Mouse (Mus musculus) myocyte (in vitro differentiated cells): ENCODE results near the gene Krt15. TPM values are rescaled to one million over a fixed set of nuclear protein-coding genes. Genes with fewer than 3 reads are reported as not detected.

Source experiments
- H3K27me3 ChIP-seq: one replicate; pipeline ENCODE4 v1.6.1; 2011; ENCODE audit not compliant: control insufficient read depth, insufficient read depth, insufficient read length
- H3K36me3 ChIP-seq: one replicate; pipeline ENCODE4 v1.6.1; 2011; ENCODE audit not compliant: control insufficient read depth, insufficient read depth
- H3K4me2 ChIP-seq: one replicate; pipeline ENCODE4 v1.6.1; 2011; ENCODE audit warnings: low read depth, control low read depth
- H3K4me3 ChIP-seq: one replicate; pipeline ENCODE4 v1.5.1; 2011; ENCODE audit warnings: mild to moderate bottlenecking, control low read depth, moderate library complexity
- H3K79me2 ChIP-seq: one replicate; pipeline ENCODE4 v1.6.1; 2011; ENCODE audit not compliant: control insufficient read depth, insufficient read depth
- H3ac ChIP-seq: one replicate; pipeline ENCODE4 v1.6.1; 2011; ENCODE audit not compliant: control insufficient read depth, insufficient read length
- CEBPB ChIP-seq: IDR thresholded peaks from 2 replicates; pipeline ENCODE4 v1.6.1; 2011; ENCODE audit warnings: mild to moderate bottlenecking, moderate library complexity; ENCODE audit not compliant: poor library complexity, insufficient read depth, severe bottlenecking
- E2F4 ChIP-seq: IDR thresholded peaks from one replicate; pipeline ENCODE4 v1.6.1; 2011; ENCODE audit warnings: mild to moderate bottlenecking, control low read depth, moderate library complexity; ENCODE audit not compliant: insufficient read depth
- MAX ChIP-seq: IDR thresholded peaks from one replicate; pipeline ENCODE4 v1.6.1; 2011; ENCODE audit warnings: low read depth, mild to moderate bottlenecking, control low read depth
- MYOD1 ChIP-seq, 3 experiments: IDR thresholded peaks; one replicate each; pipeline ENCODE4 v1.6.1; 2011; ENCODE audit warnings: control low read depth in 2 of 3, low read depth in 2 of 3, mild to moderate bottlenecking in 2 of 3, moderate library complexity in 1 of 3; ENCODE audit not compliant: insufficient read length in 2 of 3, control insufficient read depth in 1 of 3
- MYOG ChIP-seq, 3 experiments: IDR thresholded peaks; one replicate each; pipeline ENCODE4 v1.6.1; 2011; ENCODE audit warnings: control low read depth in 2 of 3, low read depth in 2 of 3, mild to moderate bottlenecking in 2 of 3; ENCODE audit not compliant: insufficient read length in 2 of 3, control insufficient read depth in 1 of 3, insufficient read depth in 1 of 3
- POLR2A ChIP-seq: IDR thresholded peaks from one replicate; pipeline ENCODE4 v1.6.1; 2011; ENCODE audit warnings: low read depth, mild to moderate bottlenecking, control low read depth, moderate library complexity; ENCODE audit not compliant: insufficient read length
- POLR2AphosphoS2 ChIP-seq: IDR thresholded peaks from one replicate; pipeline ENCODE4 v1.6.1; 2011; ENCODE audit warnings: low read depth, control low read depth; ENCODE audit not compliant: insufficient read length
- REST ChIP-seq: IDR thresholded peaks from one replicate; pipeline ENCODE4 v1.6.1; 2011; ENCODE audit warnings: mild to moderate bottlenecking, control low read depth, moderate library complexity; ENCODE audit not compliant: insufficient read depth, insufficient read length
- SRF ChIP-seq: IDR thresholded peaks from one replicate; pipeline ENCODE4 v1.6.1; 2011; ENCODE audit warnings: low read depth; ENCODE audit not compliant: control insufficient read depth, insufficient read length
- TCF12 ChIP-seq: IDR thresholded peaks from one replicate; pipeline ENCODE4 v1.6.1; 2011; ENCODE audit warnings: mild to moderate bottlenecking, control low read depth; ENCODE audit not compliant: poor library complexity, insufficient read depth, severe bottlenecking
- TCF3 ChIP-seq: IDR thresholded peaks from one replicate; pipeline ENCODE4 v1.6.1; 2011; ENCODE audit warnings: low read depth, control low read depth; ENCODE audit not compliant: insufficient read length
- USF1 ChIP-seq: IDR thresholded peaks from one replicate; pipeline ENCODE4 v1.6.1; 2011; ENCODE audit warnings: low read depth, mild to moderate bottlenecking, control low read depth, moderate library complexity
- polyA plus RNA-seq: library from polyadenylated mRNA; unstranded; fragments of >200 nt; fragmentation: generic; extraction: Trizol; gene quantifications from one replicate; pipeline ENCODE4 v1.2.1, GENCODE M21; 2012; ENCODE audit warnings: missing spikeins

The Krt15 gene
- polyA plus RNA-seq, 1 experiment = 0.02 TPM

GRCm38 (mm10) chr11:100145104-100145503 lies 9.4 kb upstream of the Krt15 start:
- Histone ChIP-seq H3K27me3 (no peaks in the 10 kb centered on the region), H3K4me2 (no peak overlapping the region), H3K36me3 (no peaks in the 10 kb centered on the region), H3ac (no peak overlapping the region), H3K4me3 (no peak overlapping the region), H3K79me2 (no peaks in the 10 kb centered on the region)
- TF ChIP-seq REST = no peak
- no peak for TF ChIP-seq POLR2AphosphoS2
- peak in 1 of 3 experiments; percentile 21 for TF ChIP-seq MYOD1 (IDR thresholded peaks at IDR 0.05; ENCODE audit: control insufficient read depth in 1 of 3, insufficient read length in 2 of 3, low read depth in 2 of 3)

DNA sequence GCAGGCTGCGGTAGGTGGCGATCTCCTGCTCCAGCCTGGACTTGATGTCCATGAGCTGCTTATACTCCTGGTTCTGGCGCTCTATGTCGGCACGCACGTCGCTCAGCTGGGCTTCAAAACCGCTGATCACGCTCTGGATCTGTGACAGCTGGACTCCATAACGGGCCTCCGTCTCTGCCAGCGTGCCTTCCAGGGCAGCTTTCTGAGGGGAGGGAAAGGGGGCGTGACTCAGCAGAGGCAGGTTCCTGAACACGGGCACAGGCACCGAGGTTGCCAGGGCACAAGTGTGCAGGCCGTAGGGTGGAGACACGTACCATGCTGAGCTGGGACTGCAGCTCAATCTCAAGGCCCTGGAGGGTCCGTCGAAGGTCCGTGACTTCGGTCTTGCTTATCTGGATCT lies 5.2 kb upstream of the Krt15 start:
- Histone ChIP-seq H3K27me3 (no peaks in the 10 kb centered on the region), H3K79me2 (no peaks in the 10 kb centered on the region), H3K4me2 (no peak overlapping the region), H3ac (no peak overlapping the region), H3K36me3 (no peaks in the 10 kb centered on the region), H3K4me3 (no peak overlapping the region)
- TF ChIP-seq POLR2A = no peak
- TF ChIP-seq REST = no peak
- no peak for TF ChIP-seq CEBPB
- TF ChIP-seq E2F4 = no peak
- no peak for TF ChIP-seq TCF3
- TF ChIP-seq MYOD1 (IDR thresholded peaks at IDR 0.05; ENCODE audit: control insufficient read depth in 1 of 3, insufficient read length in 2 of 3, low read depth in 2 of 3) = no peak
- no peak for TF ChIP-seq MYOG (IDR thresholded peaks at IDR 0.05; ENCODE audit: control insufficient read depth in 1 of 3, insufficient read depth in 1 of 3, insufficient read length in 2 of 3, low read depth in 2 of 3)
- no peak for TF ChIP-seq POLR2AphosphoS2

DNA sequence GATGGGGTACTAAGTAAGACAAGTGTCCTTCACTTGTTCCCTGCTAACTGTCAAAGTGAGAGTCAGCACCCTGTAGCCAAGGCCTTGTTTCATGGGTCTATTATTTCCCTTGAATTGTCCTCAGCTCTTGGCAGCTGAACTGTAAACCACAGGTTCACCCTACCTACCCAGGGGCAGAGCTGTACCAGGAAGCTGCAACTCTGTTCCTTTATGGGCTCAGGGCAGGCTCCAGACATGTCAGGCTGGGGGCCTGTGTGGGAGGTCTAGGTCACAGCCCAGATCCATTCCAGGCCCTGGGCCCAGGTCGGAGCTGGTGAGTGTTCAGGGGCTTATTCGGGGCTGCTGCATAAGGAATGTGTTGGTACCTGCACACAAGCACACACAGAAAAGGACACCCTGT lies 3.7 kb upstream of the Krt15 start:
- TF ChIP-seq TCF3 (no peak), TCF12 (no peak), E2F4 (no peak), CEBPB (no peak), SRF (no peak), POLR2AphosphoS2 (no peak), MYOD1 (IDR thresholded peaks at IDR 0.05; ENCODE audit: control insufficient read depth in 1 of 3, insufficient read length in 2 of 3, low read depth in 2 of 3) (no peak), REST (no peak), POLR2A (no peak), USF1 (no peak), MYOG (IDR thresholded peaks at IDR 0.05; ENCODE audit: control insufficient read depth in 1 of 3, insufficient read depth in 1 of 3, insufficient read length in 2 of 3, low read depth in 2 of 3) (no peak)
- Histone ChIP-seq H3K27me3 (no peaks in the 10 kb centered on the region), H3K79me2 (no peaks in the 10 kb centered on the region), H3K4me2 (no peak overlapping the region), H3K36me3 (no peaks in the 10 kb centered on the region), H3K4me3 (no peak overlapping the region), H3ac (no peak overlapping the region)

GRCm38 (mm10) chr11:100138809-100139208 lies 3.1 kb upstream of the Krt15 start:
- H3K4me3 ChIP-seq = no peak overlapping the region
- H3K27me3 ChIP-seq = no peaks in the 10 kb centered on the region
- H3ac ChIP-seq = no peak overlapping the region
- H3K79me2 ChIP-seq = no peaks in the 10 kb centered on the region
- no peak for TF ChIP-seq E2F4
- no peak for TF ChIP-seq TCF12
- TF ChIP-seq REST = no peak
- no peak for TF ChIP-seq TCF3
- TF ChIP-seq POLR2AphosphoS2 = no peak
- TF ChIP-seq SRF = no peak
- no peak for TF ChIP-seq CEBPB
- no peak for TF ChIP-seq POLR2A
- no peak for TF ChIP-seq MAX
- no peak for TF ChIP-seq MYOG (IDR thresholded peaks at IDR 0.05; ENCODE audit: control insufficient read depth in 1 of 3, insufficient read depth in 1 of 3, insufficient read length in 2 of 3, low read depth in 2 of 3)
- no peak for TF ChIP-seq USF1
- no peak for TF ChIP-seq MYOD1 (IDR thresholded peaks at IDR 0.05; ENCODE audit: control insufficient read depth in 1 of 3, insufficient read length in 2 of 3, low read depth in 2 of 3)
- no peaks in the 10 kb centered on the region for H3K36me3 ChIP-seq
- H3K4me2 ChIP-seq = no peak overlapping the region

- Histone ChIP-seq H3K4me2 (no peak overlapping the region), H3K79me2 (no peaks in the 10 kb centered on the region), H3K4me3 (no peak overlapping the region), H3K36me3 (no peaks in the 10 kb centered on the region), H3K27me3 (no peaks in the 10 kb centered on the region), H3ac (no peak overlapping the region)
- no peak for TF ChIP-seq MYOG (IDR thresholded peaks at IDR 0.05; ENCODE audit: control insufficient read depth in 1 of 3, insufficient read depth in 1 of 3, insufficient read length in 2 of 3, low read depth in 2 of 3)
- no peak for TF ChIP-seq REST
- TF ChIP-seq POLR2A = no peak
- no peak for TF ChIP-seq USF1
- TF ChIP-seq POLR2AphosphoS2 = no peak
- no peak for TF ChIP-seq CEBPB
- TF ChIP-seq SRF = no peak
These were observed 2.0 kb upstream of the Krt15 start for GRCm38 (mm10) chr11:100137693-100138092.

- H3K79me2 ChIP-seq = no peaks in the 10 kb centered on the region
- TF ChIP-seq REST = no peak
- TF ChIP-seq MYOG (IDR thresholded peaks at IDR 0.05; ENCODE audit: control insufficient read depth in 1 of 3, insufficient read depth in 1 of 3, insufficient read length in 2 of 3, low read depth in 2 of 3) = no peak
- no peak for TF ChIP-seq CEBPB
- TF ChIP-seq SRF = no peak
- TF ChIP-seq TCF3 = no peak
- TF ChIP-seq TCF12 = no peak
- no peak for TF ChIP-seq MYOD1 (IDR thresholded peaks at IDR 0.05; ENCODE audit: control insufficient read depth in 1 of 3, insufficient read length in 2 of 3, low read depth in 2 of 3)
- no peak for TF ChIP-seq USF1
- no peak for TF ChIP-seq E2F4
- no peak for TF ChIP-seq POLR2AphosphoS2
- TF ChIP-seq POLR2A = no peak
- TF ChIP-seq MAX = no peak
- H3K4me2 ChIP-seq = no peak overlapping the region
- H3K27me3 ChIP-seq = no peaks in the 10 kb centered on the region
- no peak overlapping the region for H3K4me3 ChIP-seq
- H3ac ChIP-seq = no peak overlapping the region
- no peaks in the 10 kb centered on the region for H3K36me3 ChIP-seq
These were observed 831 bp upstream of the Krt15 start for GRCm38 (mm10) chr11:100136559-100136958.
